Mouse (Mus musculus): ENCODE results near the gene Tysnd1.

DNA sequence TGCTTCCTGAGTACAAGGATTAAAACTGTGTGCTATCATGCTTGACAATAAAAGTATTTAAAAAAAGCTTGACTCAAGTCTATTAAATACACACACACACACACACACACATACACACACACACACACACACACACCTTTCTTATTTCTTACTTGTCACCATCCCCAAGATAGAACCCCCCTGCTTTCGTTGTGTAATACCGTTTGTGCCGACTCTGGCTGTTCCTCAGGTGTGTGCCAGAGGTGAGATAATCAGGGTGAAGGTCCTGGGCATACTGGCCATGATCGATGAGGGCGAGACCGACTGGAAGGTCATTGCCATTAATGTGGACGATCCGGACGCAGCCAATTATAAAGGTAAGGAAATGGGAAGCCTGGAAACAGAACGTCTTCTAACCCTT is 30.2 kb upstream of the Tysnd1 start:
- TF ChIP-seq CTCF (IDR thresholded peaks at IDR 0.05; ENCODE audit: insufficient read depth, low read length), result no peak
- TF ChIP-seq POLR2A (IDR thresholded peaks at IDR 0.05; ENCODE audit: borderline replicate concordance, extremely low read depth, low read depth, low read length), result no peak

All from lung, adult 2 months (tissue).